Mouse (Mus musculus): ENCODE measurements around the gene Rcor1.
A peak's percentile ranks its signal among the peaks of the same experiment; 100 is the strongest.

Rcor1 gene

GRCm38 (mm10) chr12:111038976-111039612 is at the start of gene Rcor1:
Rcor1 (plus strand) TSS chr12:111039351.
- peak; percentile 100 for DNase-seq (ENCODE audit: low read depth)

- no peak for DNase-seq (ENCODE audit: low read depth)
Measured at GRCm38 (mm10) chr12:110989409-110989808, 49.7 kb upstream of the Rcor1 start.

- DNase-seq (ENCODE audit: low read depth) = no peak
Measured at GRCm38 (mm10) chr12:110990500-110990899, 48.7 kb upstream of the Rcor1 start.

- peak; percentile 94 for DNase-seq (ENCODE audit: low read depth)
Measured at GRCm38 (mm10) chr12:110991361-110992127, 47.6 kb upstream of the Rcor1 start.

- peak; percentile 95 for DNase-seq (ENCODE audit: low read depth)
Measured at GRCm38 (mm10) chr12:110992128-110992553, 47.0 kb upstream of the Rcor1 start.

- DNase-seq (ENCODE audit: low read depth) = peak; percentile 26
Measured at GRCm38 (mm10) chr12:110992771-110993170, 46.4 kb upstream of the Rcor1 start.

GRCm38 (mm10) chr12:110993226-110993625 is 45.9 kb upstream of the Rcor1 start:
- no peak for DNase-seq (ENCODE audit: low read depth)

- DNase-seq (ENCODE audit: low read depth) = no peak
Measured at GRCm38 (mm10) chr12:110994666-110995065, 44.5 kb upstream of the Rcor1 start.

- DNase-seq (ENCODE audit: low read depth) = no peak
Measured at GRCm38 (mm10) chr12:110998092-110998491, 41.1 kb upstream of the Rcor1 start.

- DNase-seq (ENCODE audit: low read depth) = no peak
Measured at GRCm38 (mm10) chr12:110999820-111000219, 39.3 kb upstream of the Rcor1 start.

GRCm38 (mm10) chr12:111000956-111001355 is 38.2 kb upstream of the Rcor1 start:
- no peak for DNase-seq (ENCODE audit: low read depth)

GRCm38 (mm10) chr12:111004142-111004541 is 35.0 kb upstream of the Rcor1 start:
- no peak for DNase-seq (ENCODE audit: low read depth)

- DNase-seq (ENCODE audit: low read depth) = no peak
Measured at GRCm38 (mm10) chr12:111005803-111006202, 33.3 kb upstream of the Rcor1 start.

- no peak for DNase-seq (ENCODE audit: low read depth)
Measured at GRCm38 (mm10) chr12:111006339-111006738, 32.8 kb upstream of the Rcor1 start.

GRCm38 (mm10) chr12:111007134-111008103 is 31.7 kb upstream of the Rcor1 start:
- peak; percentile 64 for DNase-seq (ENCODE audit: low read depth)

GRCm38 (mm10) chr12:111008500-111009490 is 30.4 kb upstream of the Rcor1 start:
- peak; percentile 52 for DNase-seq (ENCODE audit: low read depth)

GRCm38 (mm10) chr12:111009615-111010257 is 29.4 kb upstream of the Rcor1 start:
- DNase-seq (ENCODE audit: low read depth) = no peak

GRCm38 (mm10) chr12:111016807-111017206 is 22.3 kb upstream of the Rcor1 start:
- DNase-seq (ENCODE audit: low read depth) = no peak

GRCm38 (mm10) chr12:111018068-111018467 is 21.1 kb upstream of the Rcor1 start:
- DNase-seq (ENCODE audit: low read depth) = no peak

- DNase-seq (ENCODE audit: low read depth) = no peak
Measured at GRCm38 (mm10) chr12:111019086-111019485, 20.1 kb upstream of the Rcor1 start.

Data from NIH3T3 (cell line).